Mouse (Mus musculus): Measurements from ENCODE around the gene Gmip.

GRCm38 (mm10) chr8:69772106-69772505 is 36.4 kb upstream of the Gmip start:
- TF ChIP-seq SIN3A (IDR thresholded peaks at IDR 0.05; ENCODE audit: low read length) (no peak), NELFE (IDR thresholded peaks at IDR 0.05; ENCODE audit: low read depth, low read length) (no peak), CTCF (conservative IDR thresholded peaks at IDR 0.05 in 1 of 2, IDR thresholded peaks at IDR 0.05 in 1 of 2; ENCODE audit: low read depth in 2 of 2, low read length in 2 of 2) (no peak), E2F4 (IDR thresholded peaks at IDR 0.05; ENCODE audit: insufficient replicate concordance, low read depth, low read length) (no peak), EP300 (IDR thresholded peaks at IDR 0.05; ENCODE audit: low read length) (no peak), MXI1 (IDR thresholded peaks at IDR 0.05; ENCODE audit: low read depth, low read length) (no peak), ELF1 (IDR thresholded peaks at IDR 0.05; ENCODE audit: low read depth, low read length) (no peak), POLR2A (IDR thresholded peaks at IDR 0.05; ENCODE audit: low read depth, low read length) (no peak)
